Mouse (Mus musculus) adrenal gland, adult (tissue): ENCODE measurements around the gene Itih4.

Experiments used
- DNase-seq, 2 experiments: peaks; one replicate each; pipeline ENCODE4 v3.0.0; 2022 to 2023; ENCODE audit warnings: low spot score in 1 of 2; ENCODE audit not compliant: inconsistent age in 2 of 2

The Itih4 gene

GRCm38 (mm10) chr14:30933351-30933750 lies 47.1 kb downstream of the Itih4 start:
- DNase-seq, result peak; percentile 50 to 78

- DNase-seq, result no peak
Measured at GRCm38 (mm10) chr14:30942254-30942653, 56.0 kb downstream of the Itih4 start.

- DNase-seq, result no peak
Measured at GRCm38 (mm10) chr14:30943038-30943437, 56.8 kb downstream of the Itih4 start, which contains the start of gene Itih1. Itih1 (minus strand) TSS chr14:30943289.

GRCm38 (mm10) chr14:30943860-30944674 lies 57.8 kb downstream of the Itih4 start:
- DNase-seq, result peak; percentile 68 to 93

- peak in 1 of 2 experiments; percentile 62 for DNase-seq
Measured at GRCm38 (mm10) chr14:30944745-30945144, 58.5 kb downstream of the Itih4 start.

GRCm38 (mm10) chr14:30949986-30950385 lies 63.7 kb downstream of the Itih4 start:
- DNase-seq, result no peak

- DNase-seq, result peak; percentile 98 to 99
Measured at GRCm38 (mm10) chr14:30951154-30951825, 65.0 kb downstream of the Itih4 start, which contains the start of gene Nek4. Nek4 (plus strand) TSS chr14:30951377.
